Mouse (Mus musculus): ENCODE results near the gene Ppp6r1. TPM values are rescaled to one million over a fixed set of nuclear protein-coding genes. Genes with fewer than 3 reads are reported as not detected.

Ppp6r1 gene
- polyA plus RNA-seq, 1 experiment from 2014 or later, result 4.9 TPM

GRCm38 (mm10) chr7:4655916-4656315, 2.9 kb downstream of the Ppp6r1 start:
- Histone ChIP-seq H3K36me3 (replicated peaks; ENCODE audit: control insufficient read depth, insufficient read depth, low read depth, low read length) (no peaks in the 10 kb centered on the region), H3K27ac (replicated peaks; ENCODE audit: low read depth, low read length) (no peak overlapping the region), H3K4me2 (ENCODE audit: low read depth, low read length) (no peak overlapping the region), H3K4me3 (ENCODE audit: low read depth, low read length) (no peak overlapping the region), H3K4me1 (ENCODE audit: control insufficient read depth, insufficient read depth, low read length) (peaks cover 7% of the 10 kb centered on the region), H3K9me3 (replicated peaks; ENCODE audit: control insufficient read depth, low read length) (no peaks in the 10 kb centered on the region), H3K27me3 (ENCODE audit: control insufficient read depth, insufficient read depth, low read length) (no peaks in the 10 kb centered on the region), H3K9ac (replicated peaks; ENCODE audit: low read length) (no peak overlapping the region)
- no peak for ATAC-seq (replicated peaks; ENCODE audit: insufficient number of reproducible peaks, low FRiP score, low TSS enrichment, low read depth)
- 100% methylated on average over 1 of the region's 1 CpGs for WGBS
- DNase-seq (ENCODE audit: low spot score), result no peak

GRCm38 (mm10) chr7:4655393-4655792, 3.4 kb downstream of the Ppp6r1 start:
- WGBS, result 92% methylated on average over 4 of the region's 4 CpGs
- no peak for DNase-seq (ENCODE audit: low spot score)
- H3K4me3 ChIP-seq (ENCODE audit: low read depth, low read length), result no peak overlapping the region

GRCm38 (mm10) chr7:4654221-4654620, 4.6 kb downstream of the Ppp6r1 start:
- H3K9me3 ChIP-seq (replicated peaks; ENCODE audit: control insufficient read depth, low read length), result no peaks in the 10 kb centered on the region
- H3K4me2 ChIP-seq (ENCODE audit: low read depth, low read length), result no peak overlapping the region
- no peaks in the 10 kb centered on the region for H3K36me3 ChIP-seq (replicated peaks; ENCODE audit: control insufficient read depth, insufficient read depth, low read depth, low read length)
- no peak for ATAC-seq (replicated peaks; ENCODE audit: insufficient number of reproducible peaks, low FRiP score, low TSS enrichment, low read depth)
- WGBS, result 81% methylated on average over 2 of the region's 2 CpGs
- H3K9ac ChIP-seq (replicated peaks; ENCODE audit: low read length), result 0 out of 2 replicates have a peak overlapping the region, but pooled peaks have one; percentile 25
- DNase-seq (ENCODE audit: low spot score), result no peak
- peaks cover 7% of the 10 kb centered on the region for H3K4me1 ChIP-seq (ENCODE audit: control insufficient read depth, insufficient read depth, low read length)
- no peak overlapping the region for H3K27ac ChIP-seq (replicated peaks; ENCODE audit: low read depth, low read length)
- no peak overlapping the region for H3K4me3 ChIP-seq (ENCODE audit: low read depth, low read length)
- H3K27me3 ChIP-seq (ENCODE audit: control insufficient read depth, insufficient read depth, low read length), result no peaks in the 10 kb centered on the region

More at GRCm38 (mm10) chr7:4655393-4655792, 3.4 kb downstream of the Ppp6r1 start:
- no peaks in the 10 kb centered on the region for H3K27me3 ChIP-seq (ENCODE audit: control insufficient read depth, insufficient read depth, low read length)
- H3K9ac ChIP-seq (replicated peaks; ENCODE audit: low read length), result no peak overlapping the region
- no peak overlapping the region for H3K27ac ChIP-seq (replicated peaks; ENCODE audit: low read depth, low read length)
- H3K4me2 ChIP-seq (ENCODE audit: low read depth, low read length), result no peak overlapping the region
- no peaks in the 10 kb centered on the region for H3K36me3 ChIP-seq (replicated peaks; ENCODE audit: control insufficient read depth, insufficient read depth, low read depth, low read length)
- H3K4me1 ChIP-seq (ENCODE audit: control insufficient read depth, insufficient read depth, low read length), result peaks cover 7% of the 10 kb centered on the region
- no peaks in the 10 kb centered on the region for H3K9me3 ChIP-seq (replicated peaks; ENCODE audit: control insufficient read depth, low read length)
- no peak for ATAC-seq (replicated peaks; ENCODE audit: insufficient number of reproducible peaks, low FRiP score, low TSS enrichment, low read depth)

GRCm38 (mm10) chr7:4653780-4654179, 5.0 kb downstream of the Ppp6r1 start:
- H3K27ac ChIP-seq (replicated peaks; ENCODE audit: low read depth, low read length), result no peak overlapping the region
- H3K4me1 ChIP-seq (ENCODE audit: control insufficient read depth, insufficient read depth, low read length), result peaks cover 7% of the 10 kb centered on the region
- no peak overlapping the region for H3K4me3 ChIP-seq (ENCODE audit: low read depth, low read length)
- 81% methylated on average over 7 of the region's 7 CpGs for WGBS
- no peaks in the 10 kb centered on the region for H3K36me3 ChIP-seq (replicated peaks; ENCODE audit: control insufficient read depth, insufficient read depth, low read depth, low read length)
- ATAC-seq (replicated peaks; ENCODE audit: insufficient number of reproducible peaks, low FRiP score, low TSS enrichment, low read depth) (no peak), DNase-seq (ENCODE audit: low spot score) (no peak)
- no peaks in the 10 kb centered on the region for H3K9me3 ChIP-seq (replicated peaks; ENCODE audit: control insufficient read depth, low read length)
- H3K9ac ChIP-seq (replicated peaks; ENCODE audit: low read length), result no peak overlapping the region
- H3K27me3 ChIP-seq (ENCODE audit: control insufficient read depth, insufficient read depth, low read length), result no peaks in the 10 kb centered on the region
- H3K4me2 ChIP-seq (ENCODE audit: low read depth, low read length), result no peak overlapping the region

- WGBS, result 74% methylated on average over 5 of the region's 5 CpGs
- H3K4me2 ChIP-seq (ENCODE audit: low read depth, low read length), result no peak overlapping the region
These were observed 5.5 kb downstream of the Ppp6r1 start for GRCm38 (mm10) chr7:4653351-4653750.

GRCm38 (mm10) chr7:4652726-4653125, 6.1 kb downstream of the Ppp6r1 start:
- H3K4me2 ChIP-seq (ENCODE audit: low read depth, low read length), result no peak overlapping the region
- H3K4me3 ChIP-seq (ENCODE audit: low read depth, low read length), result no peak overlapping the region
- H3K9me3 ChIP-seq (replicated peaks; ENCODE audit: control insufficient read depth, low read length), result no peaks in the 10 kb centered on the region
- H3K4me1 ChIP-seq (ENCODE audit: control insufficient read depth, insufficient read depth, low read length), result peaks cover 6% of the 10 kb centered on the region
- H3K27me3 ChIP-seq (ENCODE audit: control insufficient read depth, insufficient read depth, low read length), result no peaks in the 10 kb centered on the region
- no peak overlapping the region for H3K9ac ChIP-seq (replicated peaks; ENCODE audit: low read length)
- ATAC-seq (replicated peaks; ENCODE audit: insufficient number of reproducible peaks, low FRiP score, low TSS enrichment, low read depth) (no peak), DNase-seq (ENCODE audit: low spot score) (no peak)
- 87% methylated on average over 5 of the region's 5 CpGs for WGBS
- no peaks in the 10 kb centered on the region for H3K36me3 ChIP-seq (replicated peaks; ENCODE audit: control insufficient read depth, insufficient read depth, low read depth, low read length)
- H3K27ac ChIP-seq (replicated peaks; ENCODE audit: low read depth, low read length), result no peak overlapping the region

More at GRCm38 (mm10) chr7:4653351-4653750, 5.5 kb downstream of the Ppp6r1 start:
- no peaks in the 10 kb centered on the region for H3K27me3 ChIP-seq (ENCODE audit: control insufficient read depth, insufficient read depth, low read length)
- no peak overlapping the region for H3K9ac ChIP-seq (replicated peaks; ENCODE audit: low read length)
- ATAC-seq (replicated peaks; ENCODE audit: insufficient number of reproducible peaks, low FRiP score, low TSS enrichment, low read depth) (no peak), DNase-seq (ENCODE audit: low spot score) (no peak)
- no peak overlapping the region for H3K4me3 ChIP-seq (ENCODE audit: low read depth, low read length)
- no peaks in the 10 kb centered on the region for H3K9me3 ChIP-seq (replicated peaks; ENCODE audit: control insufficient read depth, low read length)
- no peaks in the 10 kb centered on the region for H3K36me3 ChIP-seq (replicated peaks; ENCODE audit: control insufficient read depth, insufficient read depth, low read depth, low read length)
- no peak overlapping the region for H3K27ac ChIP-seq (replicated peaks; ENCODE audit: low read depth, low read length)
- peaks cover 7% of the 10 kb centered on the region for H3K4me1 ChIP-seq (ENCODE audit: control insufficient read depth, insufficient read depth, low read length)

GRCm38 (mm10) chr7:4651581-4651980, 7.2 kb downstream of the Ppp6r1 start:
- ATAC-seq (replicated peaks; ENCODE audit: insufficient number of reproducible peaks, low FRiP score, low TSS enrichment, low read depth) (no peak), DNase-seq (ENCODE audit: low spot score) (no peak)
- Histone ChIP-seq H3K36me3 (replicated peaks; ENCODE audit: control insufficient read depth, insufficient read depth, low read depth, low read length) (no peaks in the 10 kb centered on the region), H3K4me1 (ENCODE audit: control insufficient read depth, insufficient read depth, low read length) (peaks cover 2% of the 10 kb centered on the region; the same call in 1 of the 2 replicates), H3K9me3 (replicated peaks; ENCODE audit: control insufficient read depth, low read length) (no peaks in the 10 kb centered on the region), H3K9ac (replicated peaks; ENCODE audit: low read length) (no peak overlapping the region), H3K27me3 (ENCODE audit: control insufficient read depth, insufficient read depth, low read length) (no peaks in the 10 kb centered on the region), H3K4me2 (ENCODE audit: low read depth, low read length) (no peak overlapping the region), H3K4me3 (ENCODE audit: low read depth, low read length) (no peak overlapping the region), H3K27ac (replicated peaks; ENCODE audit: low read depth, low read length) (no peak overlapping the region)
- WGBS, result 85% methylated on average over 8 of the region's 8 CpGs

GRCm38 (mm10) chr7:4647992-4648391, 10.8 kb downstream of the Ppp6r1 start:
- no peak overlapping the region for H3K4me2 ChIP-seq (ENCODE audit: low read depth, low read length)
- no peak for ATAC-seq (replicated peaks; ENCODE audit: insufficient number of reproducible peaks, low FRiP score, low TSS enrichment, low read depth)
- H3K36me3 ChIP-seq (replicated peaks; ENCODE audit: control insufficient read depth, insufficient read depth, low read depth, low read length), result peaks cover 5% of the 10 kb centered on the region

More at GRCm38 (mm10) chr7:4647992-4648391, 10.8 kb downstream of the Ppp6r1 start:
- 89% methylated on average over 2 of the region's 2 CpGs for WGBS
- Histone ChIP-seq H3K4me1 (ENCODE audit: control insufficient read depth, insufficient read depth, low read length) (no peaks in the 10 kb centered on the region), H3K27me3 (ENCODE audit: control insufficient read depth, insufficient read depth, low read length) (no peaks in the 10 kb centered on the region), H3K4me3 (ENCODE audit: low read depth, low read length) (no peak overlapping the region), H3K9me3 (replicated peaks; ENCODE audit: control insufficient read depth, low read length) (no peaks in the 10 kb centered on the region), H3K27ac (replicated peaks; ENCODE audit: low read depth, low read length) (no peak overlapping the region), H3K9ac (replicated peaks; ENCODE audit: low read length) (no peak overlapping the region)
- DNase-seq (ENCODE audit: low spot score), result no peak
